Mouse (Mus musculus): ENCODE results near the gene Pacrg.

Pacrg gene

GRCm38 (mm10) chr17:10737966-10738365, 102.1 kb downstream of the Pacrg start:
- DNase-seq: no peak

GRCm38 (mm10) chr17:10734733-10735132, 105.4 kb downstream of the Pacrg start:
- no peak for DNase-seq

GRCm38 (mm10) chr17:10732303-10733048, 107.6 kb downstream of the Pacrg start:
- DNase-seq: no peak

DNA sequence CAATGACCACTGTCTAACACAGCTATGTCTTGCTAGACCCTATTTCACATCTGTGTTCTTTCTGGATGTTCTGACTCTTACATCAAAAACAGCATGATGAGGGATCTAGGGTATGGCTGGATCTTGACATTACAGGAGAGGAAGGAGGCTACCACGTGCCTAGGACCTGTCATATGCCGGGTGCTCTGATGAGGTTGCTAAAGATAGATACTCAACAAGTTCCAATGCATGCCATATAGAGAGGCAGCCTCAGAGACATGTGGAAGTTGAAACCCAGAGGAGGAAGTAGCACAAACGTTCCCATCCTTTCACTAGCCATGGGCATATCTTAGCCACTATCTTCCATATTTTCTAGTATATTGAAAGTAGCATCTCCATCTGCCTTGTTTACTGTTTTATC, 115.3 kb downstream of the Pacrg start:
- DNase-seq: no peak

- DNase-seq: no peak
Measured at GRCm38 (mm10) chr17:10721562-10721961, 118.5 kb downstream of the Pacrg start.

DNA sequence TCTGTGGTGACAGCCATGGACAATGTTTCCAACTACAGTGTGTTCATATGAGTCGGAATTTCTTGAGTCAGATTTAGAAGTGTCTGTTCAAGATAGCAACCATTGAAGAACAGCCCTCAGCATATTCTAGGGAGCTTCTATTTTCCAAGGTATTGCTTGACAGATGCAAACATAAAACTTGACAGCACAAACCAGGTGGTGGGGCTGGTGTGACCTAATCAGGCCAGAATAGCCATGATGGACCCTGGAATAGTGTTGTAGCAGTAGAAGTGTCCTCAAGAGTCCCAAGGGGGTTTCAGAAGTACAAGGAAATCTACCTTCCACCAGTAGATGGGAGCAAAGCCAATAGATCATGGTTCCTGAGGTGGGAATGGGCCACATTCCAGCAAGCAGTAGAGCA, 123.0 kb downstream of the Pacrg start:
- no peak for DNase-seq

- no peak for DNase-seq
Measured at GRCm38 (mm10) chr17:10702781-10703180, 137.3 kb downstream of the Pacrg start.

DNA sequence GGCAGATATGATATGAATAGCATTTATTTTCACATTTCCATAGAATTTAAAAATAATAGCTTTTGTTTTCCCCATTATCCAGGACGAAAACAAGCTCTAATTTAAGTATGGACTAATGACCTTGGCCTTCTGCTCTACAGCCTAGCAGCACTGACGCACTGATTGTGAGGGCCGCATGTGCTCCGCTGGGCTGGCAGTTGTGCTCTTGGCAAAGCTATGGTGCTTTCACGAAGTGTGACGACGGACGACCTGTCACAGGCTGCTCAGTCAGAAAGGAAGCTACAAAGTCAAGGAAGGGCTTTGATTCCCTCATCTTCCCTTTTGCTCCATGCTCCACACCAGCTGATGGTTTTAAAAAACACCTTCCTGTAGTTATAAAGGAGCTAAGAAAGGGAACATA, 142.1 kb downstream of the Pacrg start:
- no peak for DNase-seq

DNA sequence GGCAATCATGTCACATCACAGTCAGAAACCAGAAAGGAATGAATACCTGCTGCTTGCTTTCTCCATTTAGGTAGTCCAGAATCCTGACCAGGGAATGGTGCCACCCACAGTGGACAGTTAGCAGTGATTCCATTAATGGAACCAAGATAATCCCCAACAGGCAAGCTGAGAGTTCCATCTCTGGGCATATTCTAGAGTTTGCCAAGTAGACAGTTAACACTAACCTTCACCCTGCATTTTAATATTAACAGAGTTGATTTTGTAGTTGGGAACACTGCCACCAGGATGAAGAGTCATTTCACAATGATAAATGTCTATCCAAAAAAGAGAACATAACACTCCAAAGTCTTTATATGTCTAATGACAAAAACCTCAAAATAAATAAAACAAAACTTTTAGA, 144.7 kb downstream of the Pacrg start:
- no peak for DNase-seq

DNA sequence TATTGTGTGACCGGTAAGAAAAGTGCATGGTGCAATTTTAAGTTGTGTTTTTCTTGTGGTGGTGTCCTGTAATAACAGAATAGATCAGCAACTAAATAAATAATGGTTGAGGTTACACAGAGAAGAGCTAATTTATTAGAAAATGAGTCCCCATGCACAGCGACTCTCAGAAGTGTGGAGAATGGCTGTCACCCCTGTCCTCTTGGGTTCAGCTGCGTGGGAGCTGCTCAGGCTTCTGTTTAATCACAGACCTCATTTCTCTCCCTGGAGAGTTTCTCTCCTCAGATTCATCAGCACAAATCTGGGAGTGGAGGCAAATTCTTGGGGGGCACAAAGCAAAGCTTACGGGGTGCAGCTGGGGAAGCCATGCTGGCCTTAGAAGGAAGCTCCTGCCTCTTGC, 163.0 kb downstream of the Pacrg start:
- no peak for DNase-seq

DNA sequence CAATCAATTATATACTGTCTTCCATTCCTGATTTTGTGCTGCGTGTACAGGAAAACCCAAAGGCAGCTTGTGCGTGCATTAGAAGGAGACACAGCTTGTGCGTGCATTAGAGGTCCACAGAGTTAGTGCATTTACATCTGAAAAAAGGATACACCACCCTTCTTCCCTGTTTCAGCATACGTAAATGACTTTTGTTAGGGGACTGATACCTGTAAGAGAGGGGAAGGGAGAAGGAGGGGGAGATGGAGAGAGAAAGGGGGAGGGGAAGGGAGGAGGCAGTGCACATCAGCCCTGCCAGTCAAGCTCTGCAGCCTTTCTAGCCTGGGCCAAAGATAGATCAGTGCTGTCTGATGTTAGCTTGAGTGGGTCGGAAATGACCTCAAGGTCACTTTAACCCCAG, 164.6 kb downstream of the Pacrg start:
- DNase-seq: no peak

DNA sequence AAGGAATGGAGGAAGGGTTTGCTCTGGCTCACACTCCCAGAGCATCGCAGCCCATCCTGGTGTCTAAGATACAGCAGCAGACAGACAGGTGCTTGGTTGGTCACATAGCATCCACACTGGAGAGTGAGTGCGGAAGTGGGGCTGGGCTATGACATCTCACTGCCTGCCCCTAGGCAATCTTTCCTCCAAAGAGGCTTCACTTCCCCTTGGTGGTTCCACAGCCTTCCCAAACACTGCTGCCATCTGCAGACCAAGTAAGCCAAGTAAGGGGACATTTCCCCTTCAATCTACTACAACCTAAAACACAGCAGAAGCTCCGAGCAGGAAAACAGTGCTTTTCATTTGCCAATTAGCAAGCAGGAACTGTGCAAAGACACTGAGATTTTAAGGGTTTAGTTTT, 165.1 kb downstream of the Pacrg start:
- no peak for DNase-seq

DNA sequence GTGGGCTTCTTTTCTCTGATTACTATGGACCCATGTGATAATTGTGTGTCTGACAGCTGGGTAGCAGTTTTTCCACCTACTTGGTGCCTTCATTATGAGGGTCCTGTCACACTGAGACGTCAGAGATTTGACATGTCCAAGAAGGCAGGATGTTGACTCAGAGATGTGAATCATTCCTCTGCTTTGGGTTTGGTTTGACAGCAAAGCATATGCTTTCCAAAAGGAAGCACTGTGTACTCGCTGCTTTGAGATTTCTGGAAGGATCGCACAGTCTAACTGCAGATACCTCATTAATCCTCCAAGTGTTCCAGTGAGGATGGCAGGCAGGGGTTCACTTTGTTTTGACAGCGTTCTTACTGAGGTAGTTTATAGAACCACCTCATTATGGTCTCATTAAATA, 178.8 kb downstream of the Pacrg start:
- DNase-seq: no peak

- DNase-seq: no peak
Measured at GRCm38 (mm10) chr17:10643604-10644003, 196.5 kb downstream of the Pacrg start.

GRCm38 (mm10) chr17:10639816-10640215, 200.3 kb downstream of the Pacrg start:
- DNase-seq: no peak

DNA sequence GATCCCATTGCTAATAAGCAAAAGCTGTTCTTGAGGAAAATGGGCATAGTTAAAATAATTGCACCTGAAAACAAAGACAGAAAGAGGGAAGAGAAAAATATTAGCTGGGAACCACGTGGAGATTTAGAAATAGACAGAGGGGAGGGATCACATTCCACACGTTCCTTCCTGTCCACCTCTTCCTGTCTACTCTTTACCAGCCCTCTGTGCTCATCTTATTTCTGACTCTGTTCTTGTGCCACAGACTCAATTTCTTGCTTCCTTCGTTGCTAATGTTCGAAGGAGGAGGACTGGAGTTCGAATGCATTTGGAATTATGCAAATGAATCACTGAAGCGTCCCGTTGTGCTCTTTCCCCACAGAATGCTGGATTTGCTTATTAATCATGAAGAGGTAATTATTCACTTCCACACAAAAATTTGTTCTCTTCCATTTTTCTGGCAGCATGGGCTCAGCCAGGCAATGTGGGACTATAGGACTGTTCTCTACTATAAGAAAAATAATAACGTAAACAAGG, 204.1 kb downstream of the Pacrg start:
- DNase-seq: no peak

DNA sequence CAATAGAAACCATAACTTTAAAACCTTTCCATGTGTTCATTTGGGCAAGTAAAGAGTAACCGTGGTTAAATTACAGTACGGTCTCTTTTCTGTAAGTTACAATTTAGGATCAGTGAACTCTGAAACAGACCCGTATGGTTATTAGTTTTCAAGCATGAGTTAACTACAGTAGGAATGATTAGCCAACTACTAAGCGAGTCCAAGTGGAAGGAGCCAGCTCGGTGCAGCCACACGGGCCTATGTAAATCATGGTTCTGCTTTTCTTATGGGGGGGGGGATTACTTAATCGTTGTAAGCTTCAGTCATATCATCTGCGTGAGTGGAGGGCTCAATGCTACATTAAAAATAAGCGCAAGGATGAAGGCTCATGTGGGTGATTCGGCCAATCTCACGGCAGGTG, 204.6 kb downstream of the Pacrg start:
- no peak for DNase-seq

DNA sequence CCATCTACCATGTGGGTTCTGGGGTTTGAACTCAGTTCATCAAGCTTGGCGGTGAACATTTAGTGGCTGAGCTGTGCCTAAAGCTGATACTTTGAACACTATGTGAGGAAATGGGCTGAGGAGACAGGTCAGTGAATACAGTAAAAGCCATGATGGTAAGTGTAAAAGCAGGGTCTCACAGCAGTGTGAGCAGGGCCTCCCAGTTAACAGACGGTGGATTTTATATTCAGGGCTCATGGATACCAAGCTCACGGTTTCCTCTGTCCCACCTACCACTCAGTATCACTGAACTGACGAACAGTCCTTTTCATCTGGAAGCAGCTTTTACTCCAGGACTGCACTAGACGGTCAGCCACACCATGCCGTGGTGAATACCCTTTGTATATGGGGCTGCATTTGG, 205.1 kb downstream of the Pacrg start:
- no peak for DNase-seq

GRCm38 (mm10) chr17:10633769-10634168, 206.3 kb downstream of the Pacrg start:
- no peak for DNase-seq

DNA sequence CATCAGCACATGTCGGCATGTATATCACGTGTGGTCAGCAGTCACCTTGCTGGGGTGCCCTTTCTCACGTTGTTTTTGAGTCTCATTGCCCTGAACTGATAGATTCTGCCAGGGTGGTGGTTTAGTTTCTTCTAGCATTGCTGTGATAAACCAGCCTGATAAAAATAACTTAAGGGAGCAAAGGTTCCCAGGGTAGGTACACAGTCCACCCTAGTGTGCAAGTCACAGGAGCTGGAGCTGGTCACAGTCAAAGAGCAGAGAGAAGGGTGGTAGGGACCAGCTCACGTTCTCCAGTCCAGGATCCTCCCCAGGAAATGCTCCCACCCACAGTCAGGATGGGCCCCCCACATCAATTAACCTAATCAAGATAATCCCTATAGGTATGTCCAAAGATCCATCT, 211.9 kb downstream of the Pacrg start:
- no peak for DNase-seq

- DNase-seq: no peak
Measured at GRCm38 (mm10) chr17:10627476-10627875, 212.6 kb downstream of the Pacrg start.

GRCm38 (mm10) chr17:10626299-10627095, 213.6 kb downstream of the Pacrg start:
- DNase-seq: no peak

GRCm38 (mm10) chr17:10624699-10625424, 215.2 kb downstream of the Pacrg start:
- DNase-seq: no peak

DNA sequence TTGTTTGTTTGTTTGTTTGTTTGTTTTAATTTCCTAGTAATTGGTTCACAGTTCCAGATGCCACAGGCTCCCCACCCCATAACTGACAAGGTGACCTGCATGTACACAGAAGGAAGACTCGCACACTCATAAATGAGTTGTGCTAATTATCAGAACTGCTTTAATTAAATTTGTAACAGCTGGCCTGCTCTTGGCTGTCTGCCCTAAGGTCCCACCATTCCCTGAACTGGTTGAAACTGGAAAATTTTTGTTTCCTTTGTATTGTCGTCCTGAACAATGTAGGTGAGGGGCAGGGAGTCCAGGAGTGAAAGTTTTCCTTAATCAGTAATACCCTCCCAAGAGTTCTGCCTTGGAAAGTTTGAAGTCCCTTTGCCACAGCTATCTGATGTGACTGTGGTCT, 219.5 kb downstream of the Pacrg start:
- DNase-seq: no peak

All from right cerebral cortex, postnatal 4 days (tissue).